Mouse (Mus musculus) kidney, adult 11 months (tissue): Measurements from ENCODE around the gene D130040H23Rik.
"Not testable (repeated sequence)": the region's sequence is repeated elsewhere in the genome, so short reads cannot be mapped to it uniquely, and the experiment has no call there.

Experiments
- DNase-seq: peaks from one replicate; pipeline ENCODE4 v3.0.0; 2022

D130040H23Rik gene

GRCm38 (mm10) chr8:69270386-69271202, at the start of gene D130040H23Rik:
Gene D130040H23Rik (plus strand): TSS chr8:69271080.
- peak; percentile 54 for DNase-seq

GRCm38 (mm10) chr8:69242541-69242940, 28.3 kb upstream of the D130040H23Rik start:
- DNase-seq: no peak

- DNase-seq: no peak
Measured at GRCm38 (mm10) chr8:69268525-69268924, 2.4 kb upstream of the D130040H23Rik start.

- no peak for DNase-seq
Measured at GRCm38 (mm10) chr8:69271203-69271554, 299 bp downstream of the D130040H23Rik start.

- DNase-seq: no peak
Measured at GRCm38 (mm10) chr8:69272435-69272834, 1.6 kb downstream of the D130040H23Rik start.

GRCm38 (mm10) chr8:69324771-69325170, 53.9 kb downstream of the D130040H23Rik start:
- no peak for DNase-seq

- peak; percentile 74 for DNase-seq
Measured at GRCm38 (mm10) chr8:69328301-69329288, 57.7 kb downstream of the D130040H23Rik start.

GRCm38 (mm10) chr8:69329289-69329688, 58.4 kb downstream of the D130040H23Rik start:
- not testable (repeated sequence) for DNase-seq
